Mouse (Mus musculus) myocyte (in vitro differentiated cells): Measurements from ENCODE around the gene Spsb2.

Experiments
- MAX ChIP-seq: IDR thresholded peaks from one replicate; pipeline ENCODE4 v1.6.1; 2011; ENCODE audit warnings: low read depth, mild to moderate bottlenecking, control low read depth
- MYOD1 ChIP-seq, 3 experiments: IDR thresholded peaks; one replicate each; pipeline ENCODE4 v1.6.1; 2011; ENCODE audit warnings: control low read depth in 2 of 3, low read depth in 2 of 3, mild to moderate bottlenecking in 2 of 3, moderate library complexity in 1 of 3; ENCODE audit not compliant: insufficient read length in 2 of 3, control insufficient read depth in 1 of 3
- POLR2A ChIP-seq: IDR thresholded peaks from one replicate; pipeline ENCODE4 v1.6.1; 2011; ENCODE audit warnings: low read depth, mild to moderate bottlenecking, control low read depth, moderate library complexity; ENCODE audit not compliant: insufficient read length
- TCF3 ChIP-seq: IDR thresholded peaks from one replicate; pipeline ENCODE4 v1.6.1; 2011; ENCODE audit warnings: low read depth, control low read depth; ENCODE audit not compliant: insufficient read length
- USF1 ChIP-seq: IDR thresholded peaks from one replicate; pipeline ENCODE4 v1.6.1; 2011; ENCODE audit warnings: low read depth, mild to moderate bottlenecking, control low read depth, moderate library complexity

DNA sequence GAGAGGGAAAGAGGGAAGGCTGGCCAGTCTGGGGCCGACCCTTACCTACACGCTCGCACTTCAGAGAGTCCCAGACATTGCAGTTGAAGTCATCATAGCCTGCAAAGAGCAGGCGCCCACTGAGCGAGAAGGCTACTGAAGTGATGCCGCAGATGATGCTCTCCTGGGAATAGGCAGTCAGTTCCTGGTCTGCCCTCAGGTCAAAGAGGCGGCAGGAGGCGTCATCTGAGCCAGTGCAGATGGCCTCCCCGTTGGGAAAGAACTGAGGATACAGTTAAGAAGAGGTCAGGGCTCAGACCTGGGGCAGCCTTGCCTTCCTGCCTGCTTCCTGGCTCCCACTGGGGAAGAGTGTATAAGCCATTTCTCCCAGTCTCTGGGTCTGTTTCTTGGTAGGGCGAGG is 27.1 kb downstream of the Spsb2 start:
- no peak for TF ChIP-seq POLR2A
- no peak for TF ChIP-seq MYOD1 (IDR thresholded peaks at IDR 0.05; ENCODE audit: control insufficient read depth in 1 of 3, insufficient read length in 2 of 3, low read depth in 2 of 3)
- no peak for TF ChIP-seq USF1
- TF ChIP-seq TCF3, result no peak
- TF ChIP-seq MAX, result no peak
